Mouse (Mus musculus) small intestine, adult 2 months (tissue): ENCODE results near the gene Pou4f2.

ENCODE experiments used
- CTCF ChIP-seq: fragments of 200-500 bp; IDR thresholded peaks from 2 replicates; pipeline ENCODE4 v1.5.1; 2012; ENCODE audit warnings: low read depth, mild to moderate bottlenecking, control low read depth, inconsistent platforms, low read length, moderate library complexity, mixed read lengths; ENCODE audit not compliant: insufficient replicate concordance, insufficient read length; ENCODE audit errors: extremely low read depth
- POLR2A ChIP-seq: fragments of 200-500 bp; IDR thresholded peaks from 2 replicates; pipeline ENCODE4 v1.6.1; 2012; ENCODE audit warnings: low read depth, mild to moderate bottlenecking, control low read depth, inconsistent platforms, low read length, moderate library complexity

- TF ChIP-seq CTCF (no peak), POLR2A (no peak)
Observed at GRCm38 (mm10) chr8:78433318-78433717, 3.1 kb downstream of the Pou4f2 start.
